Mouse (Mus musculus): Measurements from ENCODE around the gene Megf11. TPM values are rescaled to one million over a fixed set of nuclear protein-coding genes. Genes with fewer than 3 reads are reported as not detected.
A peak's percentile ranks its signal among the peaks of the same experiment; 100 is the strongest.

Megf11 gene
- polyA plus RNA-seq, 1 experiment from 2014 or later, result 4.0 TPM

DNA sequence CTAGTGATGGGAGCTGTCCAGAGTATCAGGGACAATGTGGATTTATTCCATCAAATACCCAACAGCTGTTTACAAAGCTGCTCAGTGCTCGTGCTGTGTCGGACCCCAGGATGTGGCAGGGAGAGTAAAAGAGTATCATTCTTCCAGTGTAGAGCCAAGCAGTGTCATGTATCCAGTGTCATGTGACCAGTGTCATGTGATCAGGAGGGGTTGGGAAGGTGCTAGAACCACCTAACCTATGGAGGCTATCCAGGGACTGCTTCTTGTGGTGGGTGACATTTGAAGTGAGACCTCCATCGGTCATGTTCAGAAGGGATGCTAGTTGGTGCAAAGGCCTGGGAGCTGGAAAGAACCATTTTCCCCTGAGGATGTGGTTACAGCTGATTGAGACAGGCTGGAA lies 146.5 kb downstream of the Megf11 start:
- no peak for ATAC-seq (replicated peaks; ENCODE audit: low FRiP score)

DNA sequence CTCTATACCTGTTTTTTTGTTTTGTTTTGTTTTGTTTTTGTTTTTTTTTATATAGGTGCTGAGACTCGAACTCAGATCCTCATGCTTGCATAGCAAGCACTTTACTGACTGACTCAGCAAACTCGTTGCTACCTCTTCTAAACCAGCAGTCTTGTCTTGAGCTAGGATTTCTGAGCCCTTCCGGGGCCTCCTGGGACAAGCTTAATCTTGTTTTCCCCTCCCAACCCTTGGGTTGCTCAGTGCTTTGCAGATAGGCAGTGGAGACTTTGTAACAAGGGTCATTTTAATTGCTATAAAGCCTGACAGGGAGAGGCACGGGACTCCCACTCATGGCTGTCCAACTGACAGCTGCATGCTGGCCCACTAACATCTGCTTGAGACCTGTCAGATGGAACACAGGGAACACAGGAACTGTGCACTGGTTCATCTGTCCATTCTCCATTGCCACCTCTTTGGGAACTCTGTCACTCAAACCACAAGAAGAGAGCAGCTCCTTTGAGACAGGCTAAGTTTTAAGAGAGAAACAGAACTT lies 147.4 kb downstream of the Megf11 start:
- Histone ChIP-seq H3K4me2 (no peak overlapping the region), H3K27ac (no peak overlapping the region), H3K4me1 (peaks cover 25% of the 10 kb centered on the region), H3K4me3 (replicated peaks) (no peak overlapping the region), H3K9ac (no peak overlapping the region), H3K9me3 (replicated peaks) (no peaks in the 10 kb centered on the region), H3K27me3 (peaks cover 12% of the 10 kb centered on the region; the same call in 1 of the 2 replicates), H3K36me3 (no peaks in the 10 kb centered on the region)
- ATAC-seq (replicated peaks; ENCODE audit: low FRiP score), result no peak
- 37% methylated on average over 4 of the region's 4 CpGs for WGBS

More for the DNA sequence above, 146.5 kb downstream of the Megf11 start:
- 61% methylated on average over 3 of the region's 3 CpGs for WGBS
- Histone ChIP-seq H3K27me3 (peaks cover 14% of the 10 kb centered on the region; the same call in 1 of the 2 replicates), H3K4me2 (no peak overlapping the region), H3K27ac (no peak overlapping the region), H3K9ac (no peak overlapping the region), H3K9me3 (replicated peaks) (no peaks in the 10 kb centered on the region), H3K4me1 (peaks cover 25% of the 10 kb centered on the region), H3K36me3 (no peaks in the 10 kb centered on the region), H3K4me3 (replicated peaks) (no peak overlapping the region)

DNA sequence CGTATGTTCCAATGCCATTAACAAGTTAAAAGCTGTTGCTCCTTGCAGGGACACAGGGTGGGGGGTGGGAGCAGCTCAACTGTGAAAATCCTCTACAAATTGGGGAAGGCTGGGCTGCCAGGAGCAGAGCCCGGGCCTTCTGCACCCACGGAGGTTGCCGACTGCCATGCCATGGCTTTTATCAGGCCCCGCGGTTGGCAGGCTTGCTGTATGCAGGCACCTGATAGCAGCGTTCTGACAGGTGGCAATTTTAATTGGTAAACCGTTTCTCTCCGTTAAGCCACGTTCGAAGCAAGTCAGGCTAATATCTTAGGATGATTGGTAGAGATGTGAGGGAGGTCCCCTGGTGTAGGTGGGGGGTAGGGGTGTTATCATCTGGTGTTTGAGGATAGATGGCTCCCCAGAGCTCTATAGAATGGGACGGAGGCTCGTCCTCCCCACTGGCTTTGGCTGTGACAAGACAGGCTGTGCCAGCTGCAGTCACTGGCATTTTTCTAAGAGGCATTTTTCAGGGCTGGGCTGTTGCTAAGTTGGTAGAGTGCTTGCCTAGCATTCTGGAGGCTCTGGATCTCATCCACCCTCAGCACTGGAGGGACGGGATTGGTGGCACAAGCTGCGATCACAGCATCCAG lies 148.2 kb downstream of the Megf11 start:
- Histone ChIP-seq H3K36me3 (no peaks in the 10 kb centered on the region), H3K9ac (no peak overlapping the region), H3K27ac (no peak overlapping the region), H3K4me2 (no peak overlapping the region), H3K27me3 (peaks cover 14% of the 10 kb centered on the region), H3K9me3 (replicated peaks) (no peaks in the 10 kb centered on the region), H3K4me1 (peaks cover 25% of the 10 kb centered on the region), H3K4me3 (replicated peaks) (no peak overlapping the region)
- WGBS, result 36% methylated on average over 15 of the region's 15 CpGs
- peak; percentile 76 for ATAC-seq (replicated peaks; ENCODE audit: low FRiP score)

DNA sequence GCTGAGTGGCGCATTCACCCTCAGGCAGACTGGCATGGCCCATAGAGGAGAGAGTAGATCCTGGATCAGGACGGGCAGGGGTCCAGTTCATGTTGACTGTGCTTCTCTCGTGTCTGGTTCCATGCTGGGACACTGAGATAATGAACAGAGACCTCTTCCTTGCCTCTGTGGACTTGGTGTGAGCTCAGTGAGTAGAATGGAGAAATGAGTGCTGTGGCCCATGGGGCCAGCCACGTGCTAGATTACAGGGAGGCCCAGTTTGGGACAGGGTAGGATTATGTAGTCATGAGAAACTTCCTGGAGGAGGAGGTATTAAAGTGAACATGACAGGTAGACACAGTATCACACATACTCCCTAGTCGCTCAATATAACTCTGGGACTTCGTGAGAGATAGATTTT lies 148.9 kb downstream of the Megf11 start:
- H3K36me3 ChIP-seq, result no peaks in the 10 kb centered on the region
- H3K27ac ChIP-seq, result no peak overlapping the region
- no peak overlapping the region for H3K4me2 ChIP-seq
- H3K9me3 ChIP-seq (replicated peaks), result no peaks in the 10 kb centered on the region
- ATAC-seq (replicated peaks; ENCODE audit: low FRiP score), result no peak
- peaks cover 23% of the 10 kb centered on the region for H3K4me1 ChIP-seq
- H3K27me3 ChIP-seq, result peaks cover 14% of the 10 kb centered on the region
- no peak overlapping the region for H3K9ac ChIP-seq
- 70% methylated on average over 6 of the region's 6 CpGs for WGBS
- H3K4me3 ChIP-seq (replicated peaks), result no peak overlapping the region

DNA sequence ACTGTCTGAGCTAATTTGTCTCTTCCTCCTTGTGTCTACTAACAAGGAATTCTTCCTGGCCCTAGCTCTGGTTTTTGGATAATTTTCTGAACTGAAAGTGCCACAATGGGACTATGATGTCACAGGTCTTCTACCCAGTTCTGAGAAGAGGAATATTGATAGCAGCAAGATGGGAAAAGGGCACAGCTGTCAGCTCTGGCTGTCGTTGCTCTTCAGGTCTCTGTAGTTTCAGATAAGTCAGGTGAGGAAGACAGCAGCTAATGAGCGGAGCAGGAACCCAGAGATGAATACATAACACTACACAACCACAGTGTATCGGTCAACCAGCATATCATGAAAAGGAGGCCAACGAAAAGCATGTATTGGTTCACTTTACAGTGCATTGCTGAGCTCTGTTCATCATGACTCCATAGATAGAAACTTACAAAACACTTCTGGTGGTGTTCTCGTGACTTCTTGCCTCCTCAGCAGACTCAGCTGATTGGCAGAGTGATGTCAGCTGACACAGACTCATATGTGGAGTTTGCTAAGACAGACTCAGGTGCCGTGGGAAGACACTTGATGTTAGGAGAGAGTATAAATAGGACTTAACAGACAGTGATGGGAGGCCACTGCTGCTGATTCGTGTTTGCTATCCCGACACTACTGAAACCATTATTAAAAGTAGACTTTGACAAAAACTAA lies 149.6 kb downstream of the Megf11 start:
- Histone ChIP-seq H3K4me3 (replicated peaks) (no peak overlapping the region), H3K27ac (no peak overlapping the region), H3K27me3 (peaks cover 9% of the 10 kb centered on the region), H3K4me1 (peaks cover 23% of the 10 kb centered on the region), H3K9me3 (replicated peaks) (no peaks in the 10 kb centered on the region), H3K36me3 (no peaks in the 10 kb centered on the region), H3K9ac (no peak overlapping the region), H3K4me2 (no peak overlapping the region)
- WGBS, result 90% methylated on average over 8 of the region's 8 CpGs
- no peak for ATAC-seq (replicated peaks; ENCODE audit: low FRiP score)

DNA sequence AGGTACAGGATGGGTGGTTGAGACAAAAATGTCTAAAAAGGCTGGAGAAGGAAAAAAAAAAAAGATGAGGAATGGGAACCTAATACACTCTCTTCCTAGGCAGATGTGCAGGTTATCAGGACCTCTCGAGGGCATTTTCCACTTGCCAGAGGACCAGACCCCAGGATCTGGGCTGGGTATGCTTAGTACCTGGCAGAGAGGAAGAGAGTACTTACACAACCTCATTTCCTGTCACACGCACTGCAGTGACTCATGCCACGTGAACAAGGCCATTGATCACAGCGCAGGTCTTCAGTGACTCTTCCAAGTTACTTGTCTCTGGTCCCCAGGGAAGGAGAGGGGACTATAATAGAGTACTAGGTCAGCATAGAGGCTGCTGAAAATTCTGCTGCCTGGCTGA lies 152.4 kb downstream of the Megf11 start:
- H3K36me3 ChIP-seq, result no peaks in the 10 kb centered on the region
- H3K27ac ChIP-seq, result no peak overlapping the region
- H3K4me3 ChIP-seq (replicated peaks), result no peak overlapping the region
- no peak overlapping the region for H3K4me2 ChIP-seq
- no peak for ATAC-seq (replicated peaks; ENCODE audit: low FRiP score)
- peaks cover 33% of the 10 kb centered on the region for H3K27me3 ChIP-seq
- peaks cover 14% of the 10 kb centered on the region for H3K4me1 ChIP-seq
- H3K9me3 ChIP-seq (replicated peaks), result no peaks in the 10 kb centered on the region
- 67% methylated on average over 4 of the region's 4 CpGs for WGBS
- no peak overlapping the region for H3K9ac ChIP-seq

DNA sequence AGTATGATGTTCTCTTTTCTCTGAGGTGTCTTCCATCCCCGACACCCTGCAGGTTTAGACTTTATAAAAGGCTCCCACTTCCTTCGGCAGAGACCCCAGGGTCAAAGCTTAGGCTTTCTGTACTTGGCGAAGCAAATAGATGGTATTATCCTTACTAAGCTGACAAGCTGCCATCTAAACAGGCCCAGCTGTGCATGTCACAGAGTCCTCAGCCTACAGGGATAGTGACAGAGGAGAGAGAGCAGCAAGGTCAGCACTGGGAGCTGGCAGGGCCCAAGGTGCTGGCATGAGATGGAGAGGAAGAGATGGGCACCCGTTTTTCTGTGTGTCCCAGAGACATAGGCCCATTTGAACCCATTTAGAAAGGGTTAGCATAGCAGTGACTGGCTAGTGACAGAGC lies 156.8 kb downstream of the Megf11 start:
- H3K4me3 ChIP-seq (replicated peaks), result no peak overlapping the region
- peaks cover 26% of the 10 kb centered on the region for H3K27me3 ChIP-seq
- H3K36me3 ChIP-seq, result no peaks in the 10 kb centered on the region
- whole genome bisulfite sequencing, result 82% methylated on average over 4 of the region's 4 CpGs
- no peaks in the 10 kb centered on the region for H3K9me3 ChIP-seq (replicated peaks)
- H3K4me1 ChIP-seq, result 0 out of 2 replicates have a peak, but pooled peaks cover 5% of the 10 kb centered on the region
- no peak overlapping the region for H3K4me2 ChIP-seq
- no peak overlapping the region for H3K9ac ChIP-seq
- no peak overlapping the region for H3K27ac ChIP-seq
- ATAC-seq (replicated peaks; ENCODE audit: low FRiP score), result no peak

DNA sequence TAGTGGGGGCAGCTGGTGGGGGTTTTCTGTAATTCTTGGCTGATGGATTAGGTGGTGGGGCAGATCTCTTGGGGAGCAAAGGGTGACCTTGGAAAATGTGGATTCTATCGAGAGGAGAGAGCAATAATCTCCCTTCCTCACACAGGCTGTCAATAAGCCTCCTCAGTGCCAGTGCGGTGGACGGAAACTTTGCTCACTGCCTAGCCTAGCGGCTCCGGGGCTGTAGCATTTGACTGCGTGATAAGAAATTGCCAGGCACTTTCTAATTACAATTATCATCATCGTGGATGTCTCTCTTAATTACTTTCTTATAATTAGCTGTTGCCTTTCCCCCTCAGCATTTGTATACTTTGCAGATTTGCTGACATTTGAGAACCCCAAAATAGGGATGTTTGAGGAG lies 157.7 kb downstream of the Megf11 start:
- H3K4me3 ChIP-seq (replicated peaks), result no peak overlapping the region
- no peak overlapping the region for H3K9ac ChIP-seq
- 0 out of 2 replicates have a peak, but pooled peaks cover 5% of the 10 kb centered on the region for H3K4me1 ChIP-seq
- no peak for ATAC-seq (replicated peaks; ENCODE audit: low FRiP score)
- no peak overlapping the region for H3K27ac ChIP-seq
- H3K4me2 ChIP-seq, result no peak overlapping the region
- no peaks in the 10 kb centered on the region for H3K36me3 ChIP-seq
- H3K9me3 ChIP-seq (replicated peaks), result no peaks in the 10 kb centered on the region
- 47% methylated on average over 7 of the region's 7 CpGs for WGBS
- peaks cover 26% of the 10 kb centered on the region for H3K27me3 ChIP-seq

DNA sequence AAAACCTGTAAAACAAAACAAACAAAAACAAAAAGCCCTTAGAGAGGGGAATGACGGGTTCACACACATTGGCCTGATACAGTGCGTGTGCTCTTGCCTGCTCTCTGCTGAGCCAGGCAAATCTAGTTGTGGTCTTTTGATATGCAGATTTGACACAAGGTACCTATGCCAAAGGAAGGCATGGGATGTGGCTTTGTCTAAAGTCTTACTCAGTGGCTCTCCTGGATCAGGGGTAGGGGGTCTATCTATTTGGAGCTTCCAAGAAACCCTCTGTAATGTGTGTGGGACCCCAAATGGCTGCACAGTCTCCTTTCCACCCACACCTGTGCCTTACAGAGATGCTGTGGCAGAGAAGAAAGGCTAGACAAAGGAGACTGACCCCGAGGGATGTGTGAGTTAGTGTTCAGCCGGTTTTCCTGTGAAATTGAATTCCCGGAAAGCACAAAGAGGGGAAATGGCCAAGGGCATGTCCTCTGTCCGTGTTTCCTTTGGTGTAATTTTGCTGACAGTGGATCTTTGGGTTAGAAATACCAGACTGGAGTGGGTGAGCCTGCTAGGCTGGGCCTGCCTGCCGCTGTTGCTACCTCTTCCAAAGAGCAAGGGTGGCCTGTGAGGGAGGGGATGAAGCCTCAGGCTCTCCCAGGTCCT lies 161.0 kb downstream of the Megf11 start:
- H3K9ac ChIP-seq, result no peak overlapping the region
- peak overlapping the region; percentile 58 for H3K27ac ChIP-seq
- H3K9me3 ChIP-seq (replicated peaks), result no peaks in the 10 kb centered on the region
- peaks cover 12% of the 10 kb centered on the region; the same call in 1 of the 2 replicates for H3K4me1 ChIP-seq
- H3K27me3 ChIP-seq, result peaks cover 14% of the 10 kb centered on the region
- WGBS, result 49% methylated on average over 7 of the region's 7 CpGs
- H3K4me3 ChIP-seq (replicated peaks), result no peak overlapping the region
- no peaks in the 10 kb centered on the region for H3K36me3 ChIP-seq
- H3K4me2 ChIP-seq, result no peak overlapping the region
- ATAC-seq (replicated peaks; ENCODE audit: low FRiP score), result no peak

DNA sequence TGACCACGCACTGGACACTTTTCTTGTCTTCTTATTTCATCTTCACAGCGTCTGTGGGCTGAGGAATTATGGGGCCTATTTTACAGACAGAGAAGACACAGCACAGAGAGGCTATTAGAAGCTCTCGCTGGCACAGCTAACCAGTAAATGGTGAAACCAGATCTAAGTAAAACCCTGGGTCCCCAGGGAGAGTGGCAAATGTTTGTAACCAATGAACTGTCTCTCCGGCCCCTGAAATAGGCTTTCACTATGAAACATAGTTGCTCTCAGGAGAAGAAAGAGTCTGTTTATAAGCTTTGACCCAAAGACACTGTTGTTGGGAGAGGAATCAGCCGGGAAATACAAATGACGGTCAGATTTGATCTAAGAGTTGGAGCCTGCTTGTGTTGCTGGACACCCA lies 162.9 kb downstream of the Megf11 start:
- no peak overlapping the region for H3K4me3 ChIP-seq (replicated peaks)
- H3K27ac ChIP-seq, result no peak overlapping the region
- H3K36me3 ChIP-seq, result no peaks in the 10 kb centered on the region
- H3K4me1 ChIP-seq, result peaks cover 22% of the 10 kb centered on the region; the same call in 1 of the 2 replicates
- no peaks in the 10 kb centered on the region for H3K27me3 ChIP-seq
- H3K9ac ChIP-seq, result no peak overlapping the region
- no peak for ATAC-seq (replicated peaks; ENCODE audit: low FRiP score)
- no peak overlapping the region for H3K4me2 ChIP-seq
- no peaks in the 10 kb centered on the region for H3K9me3 ChIP-seq (replicated peaks)
- 64% methylated on average over 6 of the region's 6 CpGs for WGBS

DNA sequence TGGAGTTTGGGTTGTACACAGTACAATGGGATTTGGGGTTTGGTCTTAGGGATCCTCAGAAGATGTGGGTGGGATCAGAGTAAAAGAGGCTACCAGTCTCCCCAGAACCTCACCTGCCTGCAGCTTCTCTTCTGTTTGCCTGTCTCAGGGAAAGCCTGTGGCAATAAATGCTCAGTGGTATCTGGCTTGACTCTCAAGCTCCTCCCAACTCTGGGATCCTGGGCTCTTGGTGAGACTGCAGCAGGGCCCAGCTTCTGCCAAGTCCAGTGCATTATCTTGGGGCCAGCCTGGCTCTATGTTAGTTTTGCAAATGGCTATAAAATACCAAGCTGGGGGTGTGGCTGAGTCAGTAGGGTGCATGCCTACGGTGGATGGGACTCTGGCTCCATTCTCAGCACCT lies 165.9 kb downstream of the Megf11 start:
- H3K4me3 ChIP-seq (replicated peaks), result no peak overlapping the region
- WGBS, result 94% methylated on average over 1 of the region's 1 CpGs

DNA sequence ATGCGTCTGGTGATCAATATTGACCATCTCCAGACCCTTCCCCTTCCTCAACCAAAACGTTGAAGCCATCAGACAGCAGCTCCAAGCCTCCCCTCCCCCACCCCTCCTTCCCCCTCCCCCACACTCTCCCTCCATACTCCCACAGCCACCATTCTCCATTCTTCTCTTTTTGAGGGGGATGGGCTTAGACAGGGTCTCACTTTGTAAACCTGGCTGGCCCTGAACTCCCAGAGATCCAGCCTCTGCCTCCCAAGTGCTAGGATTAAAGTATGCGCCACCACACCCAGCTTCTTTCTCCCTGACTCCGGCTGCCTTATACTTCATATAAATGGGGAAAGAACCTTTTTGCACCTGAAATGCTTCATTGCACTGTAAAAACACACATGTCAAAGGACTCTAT lies 166.6 kb downstream of the Megf11 start:
- ATAC-seq (replicated peaks; ENCODE audit: low FRiP score), result no peak
- Histone ChIP-seq H3K4me1 (peaks cover 23% of the 10 kb centered on the region; the same call in 1 of the 2 replicates), H3K9ac (no peak overlapping the region), H3K4me2 (no peak overlapping the region), H3K4me3 (replicated peaks) (no peak overlapping the region), H3K27ac (no peak overlapping the region), H3K27me3 (peaks cover 7% of the 10 kb centered on the region), H3K36me3 (no peaks in the 10 kb centered on the region), H3K9me3 (replicated peaks) (no peaks in the 10 kb centered on the region)
- 50% methylated on average over 4 of the region's 4 CpGs for WGBS

More for the DNA sequence above, 165.9 kb downstream of the Megf11 start:
- Histone ChIP-seq H3K9ac (no peak overlapping the region), H3K4me1 (peaks cover 28% of the 10 kb centered on the region; the same call in 1 of the 2 replicates), H3K27ac (no peak overlapping the region), H3K9me3 (replicated peaks) (no peaks in the 10 kb centered on the region), H3K27me3 (peaks cover 7% of the 10 kb centered on the region), H3K4me2 (no peak overlapping the region), H3K36me3 (no peaks in the 10 kb centered on the region)
- no peak for ATAC-seq (replicated peaks; ENCODE audit: low FRiP score)
